Mouse (Mus musculus) heart, adult 2 months (tissue): ENCODE data around the gene Phb2.

Source experiments
- CTCF ChIP-seq: fragments of 200-600 bp; IDR thresholded peaks from 2 replicates; pipeline ENCODE4 v1.8.1; 2022; ENCODE audit warnings: antibody characterized with exemption, mild to moderate bottlenecking, moderate library complexity
- EP300 ChIP-seq: fragments of 200-500 bp; IDR thresholded peaks from 2 replicates; pipeline ENCODE4 v1.6.1; 2011; ENCODE audit warnings: low read depth, low read length, control low read depth; ENCODE audit not compliant: insufficient read depth
- POLR2A ChIP-seq: fragments of 200-500 bp; IDR thresholded peaks from 2 replicates; pipeline ENCODE4 v1.6.1; 2011; ENCODE audit warnings: mild to moderate bottlenecking, low read depth, low read length, control low read depth; ENCODE audit not compliant: insufficient read depth

DNA sequence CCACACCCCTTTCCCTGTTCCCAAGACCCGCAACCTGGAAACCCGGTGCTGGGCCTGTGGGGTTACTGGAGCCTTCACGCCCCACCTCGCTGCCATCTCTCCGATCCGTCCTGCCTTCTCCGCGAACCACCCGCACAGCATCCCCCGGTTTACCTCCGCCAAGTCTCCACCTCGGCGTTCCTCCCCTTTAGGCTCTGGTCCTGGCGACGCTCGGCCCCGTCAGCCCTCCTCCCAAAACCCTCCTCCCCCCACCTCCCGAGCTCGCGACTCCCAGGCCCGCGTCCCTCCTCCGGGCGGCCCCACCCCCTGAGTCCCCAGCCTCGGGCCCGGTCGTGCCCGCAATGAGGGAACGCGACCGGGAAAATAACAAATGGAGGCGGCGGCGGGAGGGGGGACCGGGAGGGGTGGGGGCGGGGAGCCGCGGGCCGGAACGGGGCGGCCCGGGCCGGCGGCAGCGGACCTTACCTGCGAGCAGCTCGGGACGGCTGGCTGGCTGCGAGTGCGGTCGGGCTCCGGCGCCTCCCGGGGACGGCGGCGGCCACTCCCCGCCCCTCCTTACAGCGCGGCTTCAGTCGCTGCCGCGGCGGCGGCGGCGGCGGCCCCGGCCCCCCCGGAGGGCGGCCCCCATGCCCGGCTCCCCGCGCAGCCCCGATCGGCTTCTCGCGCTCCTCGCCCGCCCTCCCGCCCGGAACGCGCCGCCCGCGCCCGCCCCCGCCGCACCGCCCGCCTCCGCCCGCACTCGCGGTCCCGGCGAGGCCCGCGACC is 43.9 kb downstream of the Phb2 start, which contains the start of the genes Gm45234 and Atn1:
- TF ChIP-seq POLR2A (no peak), EP300 (no peak), CTCF (no peak)
